Mouse (Mus musculus) lung, postnatal 0 days (tissue): ENCODE data around the gene Chrna1. TPM values are rescaled to one million over a fixed set of nuclear protein-coding genes. Genes with fewer than 3 reads are reported as not detected.

Experiments
- ATAC-seq: fragments of 200-750 bp; cut with Nextera tagmentation; 2 replicates; pipeline ENCODE4 v1.8.0; 2017; ENCODE audit warnings: moderate library complexity
- DNase-seq: peaks from one replicate; pipeline ENCODE4 v3.0.0-alpha.2; 2016; ENCODE audit warnings: low spot score
- H3K27ac ChIP-seq: fragments of 300-500 bp; sonication (generic); 2 replicates; pipeline ENCODE4 v1.5.1; 2014; ENCODE audit warnings: antibody characterized with exemption, mild to moderate bottlenecking, low read length, mixed read lengths
- H3K27me3 ChIP-seq: fragments of 300-500 bp; sonication (generic); replicated peaks from 2 replicates; pipeline ENCODE4 v1.6.1; 2014; ENCODE audit warnings: low read length, mixed read lengths; ENCODE audit not compliant: insufficient read depth
- H3K36me3 ChIP-seq: fragments of 300-500 bp; sonication (generic); 2 replicates; pipeline ENCODE4 v1.6.1; 2014; ENCODE audit warnings: low read length, mixed read lengths; ENCODE audit not compliant: insufficient read depth
- H3K4me1 ChIP-seq: fragments of 300-500 bp; sonication (generic); 2 replicates; pipeline ENCODE4 v1.6.1; 2014; ENCODE audit warnings: antibody characterized with exemption, low read depth, low read length, mixed read lengths; ENCODE audit not compliant: insufficient read depth
- H3K4me2 ChIP-seq: fragments of 300-500 bp; sonication (generic); replicated peaks from 2 replicates; pipeline ENCODE4 v1.6.1; 2014; ENCODE audit warnings: low read depth, mild to moderate bottlenecking, low read length, moderate library complexity, mixed read lengths
- H3K4me3 ChIP-seq: fragments of 300-500 bp; sonication (generic); 2 replicates; pipeline ENCODE4 v1.5.1; 2014; ENCODE audit warnings: low read depth, low read length
- H3K9ac ChIP-seq: fragments of 300-500 bp; sonication (generic); replicated peaks from 2 replicates; pipeline ENCODE4 v1.6.1; 2014; ENCODE audit warnings: low read depth, mild to moderate bottlenecking
- H3K9me3 ChIP-seq: fragments of 300-500 bp; sonication (generic); 2 replicates; pipeline ENCODE4 v1.6.1; 2016; ENCODE audit warnings: low read length, mixed read lengths
- CTCF ChIP-seq: IDR thresholded peaks from 2 replicates; pipeline ENCODE4 v1.5.1; 2016; ENCODE audit warnings: antibody characterized with exemption, mild to moderate bottlenecking
- EP300 ChIP-seq: IDR thresholded peaks from 2 replicates; pipeline ENCODE4 v1.6.1; 2016; ENCODE audit warnings: antibody characterized with exemption, mild to moderate bottlenecking, control low read depth
- WGBS: fragments of 180-500 bp; shearing (Covaris S2); extraction: QIAGEN DNeasy Blood & Tissue Kit; methylation state at CpG from one replicate; pipeline ENCODE4 v1.1.7; 2014; 5-methylcytosine and 5-hydroxymethylcytosine counted together
- polyA plus RNA-seq: library from polyadenylated mRNA; unstranded; fragments of >200 nt; fragmentation: Nextera tagmentation; extraction: Ambion mirVana; gene quantifications from 2 replicates; pipeline ENCODE4 v1.2.1, GENCODE M21; 2015

Chrna1 gene
- polyA plus RNA-seq, 1 experiment from 2014 or later: 0.12 TPM

DNA sequence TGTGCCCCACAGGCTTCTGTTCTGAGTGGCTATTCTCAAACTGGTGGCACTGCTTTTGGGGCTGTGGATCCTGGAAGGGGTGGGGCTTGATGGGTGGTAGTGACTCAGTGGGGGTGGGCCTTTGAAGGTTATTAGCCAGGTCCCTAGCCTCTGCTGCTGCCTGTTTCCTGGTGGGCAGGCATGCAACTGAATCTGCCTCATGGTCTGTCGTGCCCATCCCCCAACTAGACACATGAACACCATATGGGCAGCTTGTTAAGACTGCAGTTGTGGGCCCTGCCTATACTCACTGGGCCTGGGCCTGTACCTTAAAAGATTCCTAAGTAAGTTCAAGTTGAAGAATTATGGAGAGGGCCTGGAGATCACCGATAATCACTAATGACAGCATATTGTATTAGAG, 34.6 kb downstream of the Chrna1 start:
- DNase-seq (no peak), ATAC-seq (no peak)
- no peak overlapping the region for H3K4me2 ChIP-seq
- no peaks in the 10 kb centered on the region for H3K36me3 ChIP-seq
- no peaks in the 10 kb centered on the region for H3K9me3 ChIP-seq
- TF ChIP-seq CTCF (no peak), EP300 (no peak)
- WGBS: 80% methylated on average over 2 of the region's 2 CpGs
- no peak overlapping the region for H3K4me3 ChIP-seq
- H3K27me3 ChIP-seq: no peaks in the 10 kb centered on the region
- no peak overlapping the region for H3K9ac ChIP-seq
- H3K27ac ChIP-seq: no peak overlapping the region
- no peaks in the 10 kb centered on the region for H3K4me1 ChIP-seq

DNA sequence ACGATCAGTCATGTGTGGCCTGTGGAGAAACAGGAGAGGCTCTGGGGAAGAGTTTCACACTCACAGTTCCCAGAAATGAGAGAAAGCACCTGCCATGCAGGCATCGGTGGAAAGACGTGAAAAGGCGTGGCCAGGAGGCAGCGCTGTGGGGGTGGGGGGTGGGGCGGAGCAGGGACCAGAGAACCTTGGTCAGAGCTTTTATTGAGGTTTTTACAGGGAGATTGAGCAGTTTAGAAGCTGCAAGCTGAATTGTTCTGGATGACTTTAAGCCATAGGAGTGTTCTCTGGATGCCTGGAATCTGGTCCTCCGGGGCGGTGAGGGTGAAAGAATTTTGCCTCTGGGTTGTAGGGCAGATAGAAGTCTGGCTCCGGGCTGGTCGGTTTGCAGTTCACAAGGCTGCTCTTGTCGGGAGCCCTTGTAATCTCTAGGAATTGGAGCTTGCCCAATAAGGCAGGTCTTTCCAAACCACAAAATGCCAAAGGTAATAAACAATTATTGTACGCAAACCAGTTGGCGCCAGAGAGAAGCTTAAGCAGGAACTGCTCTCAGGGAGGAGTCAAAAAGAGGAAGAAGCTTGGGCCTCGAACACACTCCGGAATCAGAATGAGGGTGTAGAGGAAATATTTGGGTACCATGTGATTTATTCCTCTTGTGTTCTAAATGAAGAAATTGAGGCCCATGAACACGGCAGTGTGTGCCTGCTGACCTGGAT, 39.5 kb downstream of the Chrna1 start:
- peak; percentile 60 for DNase-seq
- no peaks in the 10 kb centered on the region for H3K4me1 ChIP-seq
- no peaks in the 10 kb centered on the region for H3K9me3 ChIP-seq
- no peaks in the 10 kb centered on the region for H3K27me3 ChIP-seq
- no peak overlapping the region for H3K9ac ChIP-seq
- no peak overlapping the region for H3K4me3 ChIP-seq
- TF ChIP-seq EP300 (no peak), CTCF (no peak)
- H3K4me2 ChIP-seq: 0 out of 2 replicates have a peak overlapping the region, but pooled peaks have one; percentile 1
- H3K27ac ChIP-seq: no peak overlapping the region
- H3K36me3 ChIP-seq: no peaks in the 10 kb centered on the region
- WGBS: 29% methylated on average over 16 of the region's 16 CpGs
- ATAC-seq: 0 out of 2 replicates have a peak, but pooled peaks have one; percentile 25

- TF ChIP-seq EP300: no peak
- TF ChIP-seq CTCF: peak; percentile 38
- no peak for DNase-seq
- Histone ChIP-seq H3K9me3 (no peaks in the 10 kb centered on the region), H3K4me2 (no peak overlapping the region), H3K9ac (no peak overlapping the region), H3K36me3 (no peaks in the 10 kb centered on the region), H3K27me3 (no peaks in the 10 kb centered on the region), H3K4me3 (no peak overlapping the region), H3K4me1 (no peaks in the 10 kb centered on the region), H3K27ac (no peak overlapping the region)
- no peak for ATAC-seq
- 26% methylated on average over 1 of the region's 1 CpGs for WGBS
Observed at GRCm38 (mm10) chr2:73539697-73540096, 40.4 kb downstream of the Chrna1 start.

GRCm38 (mm10) chr2:73539141-73539540, 41.0 kb downstream of the Chrna1 start:
- H3K9ac ChIP-seq: no peak overlapping the region
- ATAC-seq: no peak
- no peak overlapping the region for H3K4me3 ChIP-seq
- TF ChIP-seq CTCF: no peak
- no peak for TF ChIP-seq EP300
- H3K4me2 ChIP-seq: no peak overlapping the region
- H3K4me1 ChIP-seq: no peaks in the 10 kb centered on the region
- no peaks in the 10 kb centered on the region for H3K9me3 ChIP-seq
- no peak overlapping the region for H3K27ac ChIP-seq
- DNase-seq: no peak
- H3K27me3 ChIP-seq: no peaks in the 10 kb centered on the region
- WGBS: 79% methylated on average over 3 of the region's 3 CpGs
- H3K36me3 ChIP-seq: no peaks in the 10 kb centered on the region

- WGBS: 44% methylated on average over 13 of the region's 13 CpGs
- Histone ChIP-seq H3K9ac (no peak overlapping the region), H3K27me3 (no peaks in the 10 kb centered on the region), H3K36me3 (no peaks in the 10 kb centered on the region), H3K4me2 (no peak overlapping the region), H3K9me3 (no peaks in the 10 kb centered on the region), H3K27ac (no peak overlapping the region), H3K4me1 (no peaks in the 10 kb centered on the region), H3K4me3 (no peak overlapping the region)
- TF ChIP-seq CTCF (no peak), EP300 (no peak)
- peak; percentile 76 for ATAC-seq
- peak; percentile 79 for DNase-seq
Observed at GRCm38 (mm10) chr2:73538590-73538989, 41.5 kb downstream of the Chrna1 start.

DNA sequence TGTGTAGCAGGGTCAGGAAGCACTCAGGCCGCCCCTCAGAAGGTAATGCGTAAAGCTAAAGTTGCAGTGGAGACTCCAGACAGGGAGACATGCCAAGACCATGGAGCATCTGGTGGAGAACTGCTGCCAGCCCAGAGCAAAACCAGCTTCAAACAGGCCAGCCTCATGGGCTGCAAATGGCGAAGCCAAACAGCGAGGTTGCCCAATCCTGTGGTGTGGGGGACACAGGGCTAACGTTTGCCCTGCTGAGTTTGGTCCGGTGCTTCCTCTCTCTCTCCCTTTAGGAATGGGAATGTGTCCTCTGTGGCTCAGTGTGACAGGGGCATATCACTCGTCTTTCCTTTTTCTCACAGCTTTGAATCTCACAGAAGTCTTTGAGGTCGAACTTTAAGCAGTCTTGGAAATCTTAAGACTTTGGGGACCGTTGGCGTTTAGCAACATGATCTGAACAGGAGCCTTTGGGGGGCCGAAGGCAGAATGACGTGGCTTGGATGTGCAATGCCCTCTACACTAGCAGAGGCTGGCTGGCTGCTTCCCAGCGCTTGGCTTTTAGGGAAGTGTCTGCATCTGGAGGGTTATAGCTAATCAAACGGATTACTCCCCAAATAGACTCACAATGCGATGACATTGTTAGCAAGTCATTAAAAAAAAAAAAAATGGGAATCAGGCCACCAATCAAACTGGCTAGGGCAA, 43.9 kb downstream of the Chrna1 start:
- H3K36me3 ChIP-seq: no peaks in the 10 kb centered on the region
- H3K4me3 ChIP-seq: no peak overlapping the region
- ATAC-seq (no peak), DNase-seq (no peak)
- H3K4me2 ChIP-seq: no peak overlapping the region
- no peaks in the 10 kb centered on the region for H3K27me3 ChIP-seq
- WGBS: 67% methylated on average over 15 of the region's 15 CpGs
- H3K27ac ChIP-seq: no peak overlapping the region
- H3K4me1 ChIP-seq: no peaks in the 10 kb centered on the region
- H3K9me3 ChIP-seq: no peaks in the 10 kb centered on the region
- no peak overlapping the region for H3K9ac ChIP-seq
- TF ChIP-seq CTCF (no peak), EP300 (no peak)
